Mouse (Mus musculus): ENCODE data around the gene Lrpap1. TPM values are rescaled to one million over a fixed set of nuclear protein-coding genes. Genes with fewer than 3 reads are reported as not detected.
A peak's percentile ranks its signal among the peaks of the same experiment; 100 is the strongest.

Gene Lrpap1
- polyA plus RNA-seq, 1 experiment from 2014 or later, result 158 TPM

DNA sequence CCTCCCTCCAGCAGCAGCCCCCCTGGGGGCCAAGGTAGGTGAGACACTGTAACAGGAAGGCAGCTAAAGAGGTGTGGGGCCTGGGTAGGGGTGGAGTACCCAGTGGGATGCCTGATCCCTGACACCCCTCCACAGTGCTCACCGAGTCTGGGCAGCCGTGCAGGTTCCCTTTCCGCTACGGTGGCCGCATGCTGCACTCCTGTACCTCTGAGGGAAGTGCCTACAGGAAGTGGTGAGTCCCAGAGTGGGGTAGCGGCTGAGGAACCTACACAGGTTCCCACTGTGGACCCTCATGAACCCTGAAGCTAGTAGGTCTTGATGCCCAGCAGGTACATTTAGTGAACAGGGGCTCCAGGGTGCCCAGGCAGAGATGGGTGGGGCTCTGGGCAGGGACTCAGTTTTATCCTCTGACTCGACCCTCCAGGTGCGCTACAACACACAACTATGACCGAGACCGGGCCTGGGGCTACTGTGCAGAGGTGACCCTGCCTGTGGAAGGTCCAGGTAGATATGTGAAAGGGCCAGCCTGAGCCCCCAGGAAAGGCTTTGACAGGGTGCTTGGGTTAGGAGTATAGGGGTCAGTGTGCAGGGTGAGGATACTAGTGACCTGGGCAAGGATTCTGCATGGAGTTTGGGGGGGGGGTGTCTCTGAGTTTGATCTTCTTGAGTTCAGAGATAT is 63.0 kb downstream of the Lrpap1 start:
- Histone ChIP-seq H3K36me3 (ENCODE audit: control insufficient read depth, insufficient read depth, low read length) (no peaks in the 10 kb centered on the region), H3K27me3 (replicated peaks; ENCODE audit: control insufficient read depth, insufficient read depth, low read length) (no peaks in the 10 kb centered on the region), H3K4me3 (ENCODE audit: low read depth, low read length) (no peak overlapping the region), H3K4me1 (ENCODE audit: control insufficient read depth, insufficient read depth, low read length) (no peaks in the 10 kb centered on the region), H3K27ac (replicated peaks; ENCODE audit: low read depth, low read length) (no peak overlapping the region), H3K4me2 (ENCODE audit: low read depth, low read length) (no peak overlapping the region), H3K9ac (ENCODE audit: low read depth, low read length) (no peak overlapping the region), H3K9me3 (ENCODE audit: control insufficient read depth, low read length) (no peaks in the 10 kb centered on the region)
- DNase-seq (ENCODE audit: low spot score) (no peak), ATAC-seq (ENCODE audit: low read depth) (peak; percentile 23; the same call in 1 of the 2 replicates)
- 65% methylated on average over 10 of the region's 10 CpGs for WGBS

Other genes starting within 250 kb of the Lrpap1 start
- gene Msantd1, start 197.8 kb downstream of the Lrpap1 start, polyA plus RNA-seq (2014; fragmentation: Nextera tagmentation; extraction: Ambion mirVana), result 0.60 and 1.3 TPM in 2 replicates
- gene Rgs12, start 156.3 kb downstream of the Lrpap1 start, polyA plus RNA-seq (2014; fragmentation: Nextera tagmentation; extraction: Ambion mirVana), result 30.0 and 30.2 TPM in 2 replicates
- gene Hgfac, start 64.3 kb downstream of the Lrpap1 start, polyA plus RNA-seq (2014; fragmentation: Nextera tagmentation; extraction: Ambion mirVana), result 0.17 and 0.49 TPM in 2 replicates
- gene Dok7, start 49.0 kb downstream of the Lrpap1 start, polyA plus RNA-seq (2014; fragmentation: Nextera tagmentation; extraction: Ambion mirVana), result 8.9 and 9.9 TPM in 2 replicates
- 0.31 and 0.53 TPM in 2 replicates for gene Adra2c, start 172.6 kb upstream of the Lrpap1 start, polyA plus RNA-seq (2014; fragmentation: Nextera tagmentation; extraction: Ambion mirVana)